Mouse (Mus musculus): Measurements from ENCODE around the gene Glcci1. TPM values are rescaled to one million over a fixed set of nuclear protein-coding genes. Genes with fewer than 3 reads are reported as not detected.

The Glcci1 gene
- polyA plus RNA-seq, 1 experiment from 2014 or later, result 4.4 TPM

- no peak for ATAC-seq (ENCODE audit: insufficient read depth, low FRiP score)
- no peak overlapping the region for H3K4me3 ChIP-seq (replicated peaks; ENCODE audit: low read length)
Observed at GRCm38 (mm10) chr6:8560682-8561081, 51.3 kb downstream of the Glcci1 start.

GRCm38 (mm10) chr6:8582377-8582776 is 73.0 kb downstream of the Glcci1 start:
- H3K4me2 ChIP-seq (ENCODE audit: low read depth, low read length), result no peak overlapping the region
- WGBS, result 94% methylated on average over 9 of the region's 9 CpGs
- no peak for ATAC-seq (ENCODE audit: insufficient read depth, low FRiP score)

More at GRCm38 (mm10) chr6:8560682-8561081, 51.3 kb downstream of the Glcci1 start:
- Histone ChIP-seq H3K36me3 (ENCODE audit: control insufficient read depth, insufficient read depth, low read length) (no peaks in the 10 kb centered on the region; the same call in 1 of the 2 replicates), H3K4me1 (ENCODE audit: control insufficient read depth, insufficient read depth, low read length) (no peaks in the 10 kb centered on the region), H3K9me3 (replicated peaks; ENCODE audit: control insufficient read depth, low read length) (no peaks in the 10 kb centered on the region), H3K9ac (ENCODE audit: low read length) (no peak overlapping the region), H3K4me2 (ENCODE audit: low read depth, low read length) (no peak overlapping the region), H3K27me3 (ENCODE audit: control insufficient read depth, insufficient read depth, low read length) (no peaks in the 10 kb centered on the region), H3K27ac (ENCODE audit: low read length) (no peak overlapping the region)
- 83% methylated on average over 2 of the region's 2 CpGs for WGBS

GRCm38 (mm10) chr6:8583892-8584291 is 74.5 kb downstream of the Glcci1 start:
- Histone ChIP-seq H3K4me3 (replicated peaks; ENCODE audit: low read length) (no peak overlapping the region), H3K36me3 (ENCODE audit: control insufficient read depth, insufficient read depth, low read length) (peaks cover 4% of the 10 kb centered on the region; the same call in 1 of the 2 replicates), H3K4me2 (ENCODE audit: low read depth, low read length) (no peak overlapping the region), H3K9ac (ENCODE audit: low read length) (no peak overlapping the region), H3K27me3 (ENCODE audit: control insufficient read depth, insufficient read depth, low read length) (no peaks in the 10 kb centered on the region), H3K4me1 (ENCODE audit: control insufficient read depth, insufficient read depth, low read length) (no peaks in the 10 kb centered on the region), H3K9me3 (replicated peaks; ENCODE audit: control insufficient read depth, low read length) (no peaks in the 10 kb centered on the region), H3K27ac (ENCODE audit: low read length) (no peak overlapping the region)
- WGBS, result 89% methylated on average over 3 of the region's 3 CpGs
- no peak for ATAC-seq (ENCODE audit: insufficient read depth, low FRiP score)

More at GRCm38 (mm10) chr6:8582377-8582776, 73.0 kb downstream of the Glcci1 start:
- peaks cover 4% of the 10 kb centered on the region; the same call in 1 of the 2 replicates for H3K36me3 ChIP-seq (ENCODE audit: control insufficient read depth, insufficient read depth, low read length)
- no peak overlapping the region for H3K4me3 ChIP-seq (replicated peaks; ENCODE audit: low read length)
- H3K27ac ChIP-seq (ENCODE audit: low read length), result no peak overlapping the region
- H3K9ac ChIP-seq (ENCODE audit: low read length), result no peak overlapping the region
- no peaks in the 10 kb centered on the region for H3K9me3 ChIP-seq (replicated peaks; ENCODE audit: control insufficient read depth, low read length)
- H3K4me1 ChIP-seq (ENCODE audit: control insufficient read depth, insufficient read depth, low read length), result no peaks in the 10 kb centered on the region
- H3K27me3 ChIP-seq (ENCODE audit: control insufficient read depth, insufficient read depth, low read length), result no peaks in the 10 kb centered on the region

GRCm38 (mm10) chr6:8591665-8592064 is 82.3 kb downstream of the Glcci1 start:
- no peaks in the 10 kb centered on the region for H3K9me3 ChIP-seq (replicated peaks; ENCODE audit: control insufficient read depth, low read length)
- WGBS, result 88% methylated on average over 9 of the region's 9 CpGs
- H3K9ac ChIP-seq (ENCODE audit: low read length), result no peak overlapping the region
- no peaks in the 10 kb centered on the region for H3K27me3 ChIP-seq (ENCODE audit: control insufficient read depth, insufficient read depth, low read length)
- no peak overlapping the region for H3K4me2 ChIP-seq (ENCODE audit: low read depth, low read length)
- no peaks in the 10 kb centered on the region for H3K4me1 ChIP-seq (ENCODE audit: control insufficient read depth, insufficient read depth, low read length)
- no peak for ATAC-seq (ENCODE audit: insufficient read depth, low FRiP score)
- no peak overlapping the region for H3K27ac ChIP-seq (ENCODE audit: low read length)
- no peak overlapping the region for H3K4me3 ChIP-seq (replicated peaks; ENCODE audit: low read length)
- H3K36me3 ChIP-seq (ENCODE audit: control insufficient read depth, insufficient read depth, low read length), result 0 out of 2 replicates have a peak, but pooled peaks cover 4% of the 10 kb centered on the region

GRCm38 (mm10) chr6:8617369-8617768 is 108.0 kb downstream of the Glcci1 start:
- H3K9me3 ChIP-seq (replicated peaks; ENCODE audit: control insufficient read depth, low read length), result no peaks in the 10 kb centered on the region
- no peak overlapping the region for H3K4me2 ChIP-seq (ENCODE audit: low read depth, low read length)
- no peaks in the 10 kb centered on the region for H3K4me1 ChIP-seq (ENCODE audit: control insufficient read depth, insufficient read depth, low read length)
- no peak overlapping the region for H3K4me3 ChIP-seq (replicated peaks; ENCODE audit: low read length)
- H3K27me3 ChIP-seq (ENCODE audit: control insufficient read depth, insufficient read depth, low read length), result no peaks in the 10 kb centered on the region
- no peak overlapping the region for H3K27ac ChIP-seq (ENCODE audit: low read length)
- no peak for ATAC-seq (ENCODE audit: insufficient read depth, low FRiP score)
- H3K36me3 ChIP-seq (ENCODE audit: control insufficient read depth, insufficient read depth, low read length), result no peaks in the 10 kb centered on the region
- no peak overlapping the region for H3K9ac ChIP-seq (ENCODE audit: low read length)
- WGBS, result 65% methylated on average over 2 of the region's 2 CpGs

GRCm38 (mm10) chr6:8619582-8620350 is 110.4 kb downstream of the Glcci1 start:
- H3K9ac ChIP-seq (ENCODE audit: low read length), result no peak overlapping the region
- H3K27ac ChIP-seq (ENCODE audit: low read length), result no peak overlapping the region
- no peaks in the 10 kb centered on the region for H3K27me3 ChIP-seq (ENCODE audit: control insufficient read depth, insufficient read depth, low read length)
- no peaks in the 10 kb centered on the region for H3K36me3 ChIP-seq (ENCODE audit: control insufficient read depth, insufficient read depth, low read length)
- WGBS, result 73% methylated on average over 4 of the region's 4 CpGs
- no peaks in the 10 kb centered on the region for H3K9me3 ChIP-seq (replicated peaks; ENCODE audit: control insufficient read depth, low read length)
- no peak overlapping the region for H3K4me2 ChIP-seq (ENCODE audit: low read depth, low read length)
- no peaks in the 10 kb centered on the region for H3K4me1 ChIP-seq (ENCODE audit: control insufficient read depth, insufficient read depth, low read length)
- H3K4me3 ChIP-seq (replicated peaks; ENCODE audit: low read length), result no peak overlapping the region
- no peak for ATAC-seq (ENCODE audit: insufficient read depth, low FRiP score)

GRCm38 (mm10) chr6:8623045-8623444 is 113.6 kb downstream of the Glcci1 start:
- Histone ChIP-seq H3K27me3 (ENCODE audit: control insufficient read depth, insufficient read depth, low read length) (no peaks in the 10 kb centered on the region), H3K9ac (ENCODE audit: low read length) (no peak overlapping the region), H3K4me2 (ENCODE audit: low read depth, low read length) (no peak overlapping the region), H3K27ac (ENCODE audit: low read length) (no peak overlapping the region), H3K4me3 (replicated peaks; ENCODE audit: low read length) (no peak overlapping the region), H3K9me3 (replicated peaks; ENCODE audit: control insufficient read depth, low read length) (no peaks in the 10 kb centered on the region), H3K36me3 (ENCODE audit: control insufficient read depth, insufficient read depth, low read length) (no peaks in the 10 kb centered on the region), H3K4me1 (ENCODE audit: control insufficient read depth, insufficient read depth, low read length) (no peaks in the 10 kb centered on the region)
- no peak for ATAC-seq (ENCODE audit: insufficient read depth, low FRiP score)
- WGBS, result 69% methylated on average over 3 of the region's 3 CpGs

- Histone ChIP-seq H3K9me3 (replicated peaks; ENCODE audit: control insufficient read depth, low read length) (no peaks in the 10 kb centered on the region), H3K4me1 (ENCODE audit: control insufficient read depth, insufficient read depth, low read length) (no peaks in the 10 kb centered on the region), H3K9ac (ENCODE audit: low read length) (no peak overlapping the region), H3K36me3 (ENCODE audit: control insufficient read depth, insufficient read depth, low read length) (no peaks in the 10 kb centered on the region), H3K27ac (ENCODE audit: low read length) (no peak overlapping the region), H3K4me3 (replicated peaks; ENCODE audit: low read length) (no peak overlapping the region), H3K4me2 (ENCODE audit: low read depth, low read length) (no peak overlapping the region), H3K27me3 (ENCODE audit: control insufficient read depth, insufficient read depth, low read length) (no peaks in the 10 kb centered on the region)
- 80% methylated on average over 8 of the region's 8 CpGs for WGBS
- ATAC-seq (ENCODE audit: insufficient read depth, low FRiP score), result no peak
Observed at GRCm38 (mm10) chr6:8628226-8628625, 118.8 kb downstream of the Glcci1 start.

- Histone ChIP-seq H3K27me3 (ENCODE audit: control insufficient read depth, insufficient read depth, low read length) (no peaks in the 10 kb centered on the region), H3K9me3 (replicated peaks; ENCODE audit: control insufficient read depth, low read length) (no peaks in the 10 kb centered on the region), H3K4me3 (replicated peaks; ENCODE audit: low read length) (no peak overlapping the region), H3K4me2 (ENCODE audit: low read depth, low read length) (no peak overlapping the region), H3K27ac (ENCODE audit: low read length) (no peak overlapping the region), H3K4me1 (ENCODE audit: control insufficient read depth, insufficient read depth, low read length) (no peaks in the 10 kb centered on the region), H3K9ac (ENCODE audit: low read length) (no peak overlapping the region), H3K36me3 (ENCODE audit: control insufficient read depth, insufficient read depth, low read length) (no peaks in the 10 kb centered on the region)
- 78% methylated on average over 7 of the region's 7 CpGs for WGBS
- no peak for ATAC-seq (ENCODE audit: insufficient read depth, low FRiP score)
Observed at GRCm38 (mm10) chr6:8628715-8629267, 119.4 kb downstream of the Glcci1 start.

All from stomach, embryonic 16.5 days (tissue).